Mouse (Mus musculus): ENCODE measurements around the gene Vps11.

DNA sequence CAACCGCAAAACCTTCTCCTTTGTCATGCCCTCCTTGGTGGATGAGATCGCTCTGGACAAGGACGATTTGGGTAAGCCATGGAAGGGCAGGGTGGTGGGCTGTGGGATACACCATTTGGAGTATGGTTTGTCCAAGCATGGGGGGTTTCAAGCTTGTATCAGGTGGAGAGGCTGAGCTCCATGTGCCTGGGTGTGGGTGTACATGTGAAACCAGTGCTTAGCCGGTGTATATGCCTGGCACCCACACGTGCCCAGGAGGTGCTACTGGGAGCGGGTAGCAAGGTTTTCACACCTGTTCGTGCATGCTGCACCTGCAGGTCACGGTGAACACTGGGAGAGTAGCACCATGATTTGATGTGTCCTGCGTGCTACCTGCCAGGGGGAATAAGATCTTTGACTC lies 37.1 kb upstream of the Vps11 start:
- TF ChIP-seq CTCF (IDR thresholded peaks at IDR 0.05; ENCODE audit: low read depth) (no peak), EP300 (IDR thresholded peaks at IDR 0.05; ENCODE audit: low read depth) (no peak)
